Mouse (Mus musculus) urinary bladder, postnatal 25 days (tissue): ENCODE results near the gene Zyx.
A peak's percentile ranks its signal among the peaks of the same experiment; 100 is the strongest.

ENCODE experiments used
- DNase-seq: peaks from one replicate; pipeline ENCODE4 v3.0.0; 2022; ENCODE audit warnings: low spot score

Zyx gene

DNA sequence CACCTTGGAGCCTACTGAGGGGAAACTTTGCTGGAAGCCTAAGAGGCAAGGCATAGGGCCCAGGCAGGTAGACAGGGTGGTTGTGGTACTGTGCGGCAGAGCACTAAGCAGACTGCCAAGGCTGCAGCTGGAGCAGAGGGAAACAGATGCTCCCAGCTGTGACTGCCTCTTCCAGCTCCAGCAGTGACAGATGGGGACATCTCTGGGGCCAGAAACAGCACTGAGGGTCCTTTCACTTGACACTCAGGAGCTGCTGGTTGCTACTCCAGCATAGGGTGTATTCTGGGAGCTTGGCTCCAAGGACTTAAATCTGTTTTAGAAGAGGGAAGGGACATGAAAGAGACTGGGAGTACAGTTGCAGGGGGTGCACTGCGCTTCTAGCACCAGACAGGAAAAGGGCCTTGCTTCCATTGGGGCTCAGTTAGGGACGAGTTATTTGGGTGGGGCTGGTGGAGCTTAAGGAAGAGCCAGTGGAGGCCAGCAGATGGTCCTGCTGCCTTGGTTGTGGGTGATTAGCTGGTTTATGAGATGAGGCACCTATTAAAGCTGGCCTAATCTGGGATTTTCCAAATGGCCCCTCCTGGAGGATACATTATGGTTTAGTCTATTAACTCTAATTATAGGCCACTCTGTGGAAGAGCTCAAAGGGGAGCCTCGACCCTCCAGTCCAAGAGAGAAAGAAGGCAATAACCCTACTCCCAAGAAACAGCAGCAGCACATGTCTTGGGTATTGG, 21.4 kb downstream of the Zyx start:
- DNase-seq, result no peak

- no peak for DNase-seq
These were observed 22.6 kb downstream of the Zyx start for GRCm38 (mm10) chr6:42372001-42372400.

- no peak for DNase-seq
These were observed 23.0 kb downstream of the Zyx start for GRCm38 (mm10) chr6:42372421-42372815.

- peak; percentile 72 for DNase-seq
These were observed 23.6 kb downstream of the Zyx start, which contains the start of gene Epha1 for GRCm38 (mm10) chr6:42372816-42373547. TSS of gene Epha1 (minus strand) at chr6:42373268.

DNA sequence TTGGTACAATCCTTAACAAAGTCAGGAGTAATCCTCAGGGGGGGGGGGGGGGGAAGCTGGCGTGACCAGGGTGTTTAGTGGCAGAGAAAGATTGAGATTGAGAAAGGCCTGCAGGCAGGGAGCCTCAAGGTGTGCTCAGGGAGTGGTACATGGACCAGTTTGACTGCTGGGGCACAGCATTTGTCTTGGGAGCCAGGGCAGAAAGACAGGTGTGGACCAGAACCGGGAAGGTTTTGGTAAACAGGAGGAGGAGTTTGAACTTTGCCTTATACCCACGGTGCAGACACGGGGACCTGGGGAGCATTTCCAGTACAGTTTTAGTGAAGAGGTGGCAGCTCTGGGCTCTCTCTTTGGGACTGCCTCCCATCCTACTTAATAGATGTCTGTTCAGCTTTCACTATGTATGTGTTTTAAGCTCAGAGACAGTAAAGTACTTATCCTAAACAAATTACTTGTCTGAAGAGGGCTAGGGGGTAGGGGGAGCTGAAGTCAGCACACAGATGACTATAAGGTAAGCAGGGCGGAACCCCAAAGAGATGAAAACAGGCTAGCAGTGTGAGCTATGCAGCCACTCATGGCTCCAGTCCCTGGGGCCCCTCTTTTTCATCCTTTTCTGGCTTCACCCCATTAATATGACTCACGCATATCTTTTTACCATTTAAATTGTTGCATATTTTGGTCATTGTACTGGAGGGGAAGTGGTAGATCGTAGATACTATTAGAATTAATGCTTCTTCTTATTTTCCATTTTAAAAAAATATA, 24.4 kb downstream of the Zyx start:
- no peak for DNase-seq

GRCm38 (mm10) chr6:42374701-42375100, 25.3 kb downstream of the Zyx start:
- no peak for DNase-seq

DNA sequence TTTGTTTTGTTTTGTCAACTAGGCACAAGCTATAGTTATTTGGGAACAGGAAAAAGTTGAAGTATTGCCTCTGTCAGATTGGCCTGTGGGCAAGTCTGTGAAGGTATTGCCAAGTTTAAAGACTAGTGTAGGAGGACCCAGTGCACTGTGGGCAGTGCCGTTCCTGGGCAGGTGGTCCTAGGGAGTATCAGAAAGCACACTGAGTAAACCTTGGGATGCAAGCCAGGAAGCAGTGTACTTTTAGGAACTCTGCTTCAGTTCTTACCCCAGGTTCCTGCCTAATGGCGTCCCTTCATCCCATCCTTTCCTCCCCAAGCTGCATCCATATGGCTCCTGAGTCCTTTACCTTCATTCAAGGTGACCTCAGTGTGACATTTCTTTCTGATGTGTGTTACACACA, 25.7 kb downstream of the Zyx start:
- no peak for DNase-seq

DNA sequence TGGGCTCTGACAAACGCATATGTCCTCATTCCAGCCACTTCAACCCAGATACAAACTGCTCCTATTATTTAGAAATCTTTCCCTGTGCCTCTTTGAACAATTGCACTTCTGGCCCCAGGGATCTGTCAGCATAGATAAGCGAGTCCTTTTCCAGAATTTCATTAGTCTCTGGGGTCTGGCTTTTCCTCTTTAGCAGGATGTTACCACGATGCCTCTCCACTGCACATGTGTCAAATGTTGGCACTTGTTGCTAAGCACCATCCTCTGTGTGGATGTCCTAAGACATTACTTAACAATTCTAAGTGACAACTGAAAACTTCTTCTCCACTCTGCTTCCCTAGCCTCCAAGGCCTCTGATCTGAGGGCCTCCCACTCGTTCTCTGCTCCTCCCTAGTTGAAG, 26.6 kb downstream of the Zyx start:
- no peak for DNase-seq

DNA sequence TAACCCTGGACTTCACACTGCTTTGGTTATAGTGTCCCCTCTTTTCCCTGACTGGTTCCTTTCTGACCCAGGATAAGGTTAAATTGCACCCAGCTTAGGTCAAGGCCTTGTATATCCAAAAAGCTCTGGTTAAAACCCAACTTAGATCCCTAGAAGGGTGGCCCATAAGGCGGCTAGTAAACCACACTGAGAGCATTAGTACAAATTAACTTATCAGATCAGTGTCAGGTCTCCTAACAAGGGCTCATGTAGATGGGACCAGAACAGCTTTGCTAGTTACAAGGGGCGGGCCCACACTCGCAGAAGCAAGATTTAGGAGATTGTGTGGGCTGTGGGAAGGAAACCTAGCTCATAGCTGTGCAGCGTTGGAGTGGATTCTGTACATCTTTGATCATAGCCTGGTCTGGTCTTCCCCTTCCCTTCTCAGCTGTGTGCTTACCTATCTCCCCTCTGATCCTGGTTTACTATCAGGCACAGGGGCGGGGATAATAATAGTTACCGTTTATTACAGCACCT, 27.1 kb downstream of the Zyx start:
- no peak for DNase-seq

DNA sequence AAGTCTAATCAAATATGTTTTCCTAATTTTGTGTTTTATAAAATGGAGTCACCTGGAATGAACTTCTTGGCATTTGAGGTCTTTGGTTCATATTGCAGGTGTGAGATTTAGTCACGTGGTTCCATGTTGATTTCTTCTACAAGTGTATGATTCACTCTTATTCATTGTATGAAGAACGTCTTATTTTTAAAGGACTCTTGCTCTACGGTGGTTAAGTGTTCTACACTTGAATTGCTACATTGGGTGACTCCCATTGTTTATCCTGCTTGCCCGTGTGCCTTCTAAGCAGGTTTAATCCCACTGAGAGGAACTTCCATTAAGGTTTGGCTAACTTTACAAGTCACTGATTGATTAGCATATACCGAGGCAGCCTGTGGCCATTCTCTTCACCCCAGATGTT, 27.9 kb downstream of the Zyx start:
- no peak for DNase-seq

DNA sequence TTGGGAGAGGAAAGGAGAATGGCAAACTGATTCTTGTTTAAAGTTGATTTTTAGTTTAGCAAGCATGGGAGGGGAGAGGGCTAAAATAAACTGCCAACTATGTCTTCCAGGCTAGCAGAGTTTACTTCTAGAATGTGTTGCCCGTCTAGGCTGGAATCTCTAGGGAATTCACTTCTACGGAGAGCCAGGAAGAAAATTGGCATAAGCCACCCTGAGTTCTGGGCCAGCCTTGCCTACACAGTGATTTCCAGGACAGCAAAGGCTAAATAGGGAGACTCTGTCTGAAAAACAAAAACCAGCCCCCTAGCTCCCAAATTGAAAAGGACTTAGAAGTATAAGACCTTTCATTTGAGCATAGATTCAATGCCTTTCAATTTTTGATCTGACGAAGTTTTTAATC, 30.1 kb downstream of the Zyx start:
- no peak for DNase-seq

DNA sequence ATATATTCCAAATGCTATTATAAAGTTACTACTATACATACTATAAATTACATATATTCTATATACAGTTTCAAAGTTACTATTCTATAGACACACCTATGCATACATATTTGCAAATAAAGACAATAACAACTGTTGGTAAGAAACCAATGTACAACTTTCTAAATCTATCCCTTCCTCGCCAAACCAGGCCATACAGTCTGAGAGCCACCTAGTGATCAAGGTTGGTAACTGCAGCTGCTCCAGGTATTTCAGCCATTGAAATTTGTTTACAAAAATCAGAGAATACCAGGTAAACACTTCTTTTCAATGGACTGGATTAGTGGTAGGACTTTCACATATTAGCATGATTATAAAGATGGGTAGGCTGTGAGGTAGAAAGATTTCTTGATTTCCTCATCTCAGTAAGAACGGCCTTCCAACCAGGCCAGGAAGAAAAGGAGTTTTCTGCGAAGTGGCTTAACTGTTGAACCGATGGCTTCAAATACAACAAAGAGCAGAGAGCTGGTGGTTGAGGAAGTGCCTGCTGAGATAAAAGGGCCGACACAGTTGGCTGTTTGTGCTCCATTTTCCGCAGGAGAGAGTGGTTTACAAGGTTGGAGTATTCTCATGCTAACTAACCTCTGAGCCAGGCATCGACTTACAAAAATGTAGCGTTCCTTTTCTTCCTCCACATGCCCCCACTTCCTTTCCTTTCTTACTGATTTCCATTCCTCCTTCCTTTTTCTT, 31.1 kb downstream of the Zyx start:
- no peak for DNase-seq

DNA sequence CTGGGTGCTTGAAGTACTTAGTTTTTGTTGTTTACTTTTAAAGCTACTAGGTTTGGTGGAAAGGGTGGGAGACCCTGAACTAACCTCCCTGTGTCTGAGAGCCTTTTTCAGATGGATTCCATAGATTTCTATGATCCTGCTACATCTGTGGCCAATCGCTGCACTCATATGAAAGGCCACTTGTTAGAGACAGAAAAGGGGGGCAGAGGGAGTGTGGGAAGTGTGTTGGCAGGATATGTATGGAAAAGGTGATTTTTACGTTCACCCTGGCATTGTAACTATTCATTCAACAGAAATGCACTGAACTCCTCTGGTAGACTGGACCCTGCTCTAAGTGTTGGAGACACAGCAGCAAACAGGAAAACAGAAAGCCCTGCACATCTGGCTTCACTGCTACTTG, 31.8 kb downstream of the Zyx start:
- no peak for DNase-seq

GRCm38 (mm10) chr6:42381916-42382381, 32.5 kb downstream of the Zyx start:
- DNase-seq, result no peak

GRCm38 (mm10) chr6:42383360-42383759, 33.9 kb downstream of the Zyx start:
- DNase-seq, result no peak

DNA sequence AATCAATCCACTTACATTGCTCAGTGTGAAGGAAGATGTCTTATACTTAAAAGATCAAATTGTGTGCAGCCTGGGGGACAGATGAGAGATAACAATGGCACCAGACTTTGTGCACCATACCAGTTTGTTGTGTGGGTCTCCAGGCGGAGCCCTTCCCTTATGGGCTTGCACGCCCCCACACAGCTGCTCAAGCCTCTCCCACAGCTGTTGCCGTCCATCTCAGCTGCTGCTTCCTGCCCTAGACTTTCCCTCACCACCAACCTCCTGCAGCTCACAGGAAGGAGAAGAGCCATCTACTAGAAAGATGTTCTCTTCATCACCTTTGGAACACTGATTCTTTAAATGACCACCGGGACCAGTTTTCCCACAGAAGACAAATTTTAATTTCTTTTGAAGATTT, 36.2 kb downstream of the Zyx start:
- DNase-seq, result no peak

- DNase-seq, result no peak
These were observed 42.4 kb downstream of the Zyx start for GRCm38 (mm10) chr6:42391796-42392330.

GRCm38 (mm10) chr6:42395960-42396809, 46.8 kb downstream of the Zyx start:
- peak; percentile 86 for DNase-seq

DNA sequence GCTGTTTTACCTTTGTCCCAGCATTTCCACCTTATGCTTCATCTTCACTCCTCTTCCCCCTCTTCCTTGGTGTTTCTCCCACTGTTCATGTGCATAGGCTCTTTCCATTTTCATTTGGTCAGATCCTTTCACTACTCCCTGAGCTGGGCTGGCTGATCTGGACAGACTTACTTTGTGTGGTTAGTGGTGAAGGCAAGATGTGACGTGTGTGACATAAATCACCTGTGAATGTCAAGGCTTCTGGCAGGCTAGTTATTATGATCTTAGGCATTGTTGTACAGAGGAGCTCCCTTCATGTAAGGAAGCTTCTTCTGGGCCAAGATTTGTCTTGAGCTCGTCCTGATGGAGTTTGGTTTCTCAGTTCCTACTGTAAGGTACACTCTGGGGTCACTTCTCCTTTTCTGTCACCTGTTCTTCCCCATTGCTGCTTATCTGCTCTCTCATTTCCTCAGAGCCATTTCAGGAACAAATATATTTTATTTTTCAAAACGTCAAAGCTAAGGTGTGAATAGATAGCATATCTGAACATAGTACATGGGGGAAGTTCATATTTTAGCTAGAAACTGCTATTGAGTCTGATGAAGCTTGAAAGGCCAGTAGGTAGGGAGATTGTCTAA, 47.7 kb downstream of the Zyx start:
- DNase-seq, result no peak

- no peak for DNase-seq
These were observed 48.9 kb downstream of the Zyx start for GRCm38 (mm10) chr6:42398285-42398684.
